Mouse (Mus musculus) urinary bladder, postnatal 0 days (tissue): ENCODE data around the gene Ugt1a5. TPM values are rescaled to one million over a fixed set of nuclear protein-coding genes. Genes with fewer than 3 reads are reported as not detected.

Experiments
- polyA plus RNA-seq: library from polyadenylated mRNA; unstranded; fragments of >200 nt; fragmentation: Nextera tagmentation; extraction: Ambion mirVana; gene quantifications from 2 replicates; pipeline ENCODE4 v1.2.1, GENCODE M21; 2015

Gene Ugt1a5
- not detected in 2 replicates for polyA plus RNA-seq

DNA sequence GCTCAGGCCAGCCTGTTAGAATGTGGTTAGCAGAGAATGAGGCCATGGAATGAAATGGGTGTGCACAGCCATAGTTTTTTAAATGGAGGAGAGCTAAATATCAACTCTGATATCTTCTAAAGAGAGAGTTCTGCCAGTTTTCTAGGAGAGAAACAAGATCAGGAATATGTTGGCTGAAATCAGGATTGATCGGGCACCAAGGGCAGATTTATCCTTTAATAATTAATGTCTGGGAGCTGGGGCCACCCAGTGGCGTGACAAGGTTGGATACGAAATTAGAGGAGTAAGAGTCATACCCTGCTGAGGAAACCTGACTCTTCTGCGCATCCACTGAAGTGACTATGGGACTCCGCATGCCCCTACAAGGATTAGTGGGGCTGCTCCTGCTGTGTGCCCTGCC lies at the start of gene Ugt1a5:
Ugt1a5 (plus strand) TSS at position 302 of the 400 bp plus-strand sequence.

DNA sequence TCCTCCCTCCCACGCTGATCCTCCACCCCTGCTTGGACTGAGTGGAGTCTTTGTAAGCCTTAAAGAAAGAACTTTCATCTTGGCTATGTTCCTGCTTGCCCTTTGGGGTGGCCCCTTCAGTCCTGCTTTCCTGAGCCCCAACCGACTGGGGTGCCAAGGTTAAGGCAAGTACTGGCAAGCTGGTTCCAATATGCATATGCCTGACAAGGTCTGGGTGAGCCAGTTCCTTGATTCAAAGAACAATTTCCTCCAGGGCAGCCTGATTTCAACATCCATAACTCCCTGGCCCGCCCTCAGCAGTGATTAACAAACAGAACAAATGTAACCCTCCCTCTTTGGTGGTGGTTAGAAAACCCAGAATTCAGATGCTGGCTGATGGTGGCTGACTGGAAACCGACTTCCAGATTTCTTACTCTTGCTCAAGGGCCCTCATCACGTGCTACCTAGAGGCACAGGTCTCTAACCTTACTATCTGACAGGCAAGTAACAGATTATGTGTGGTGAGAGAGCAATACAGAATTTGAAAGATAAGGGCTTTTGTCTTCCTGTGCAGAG lies 31.3 kb upstream of the Ugt1a5 start, which contains the start of gene Ugt1a6a:
Ugt1a6a (plus strand) TSS at position 353 of the 555 bp plus-strand sequence.

DNA sequence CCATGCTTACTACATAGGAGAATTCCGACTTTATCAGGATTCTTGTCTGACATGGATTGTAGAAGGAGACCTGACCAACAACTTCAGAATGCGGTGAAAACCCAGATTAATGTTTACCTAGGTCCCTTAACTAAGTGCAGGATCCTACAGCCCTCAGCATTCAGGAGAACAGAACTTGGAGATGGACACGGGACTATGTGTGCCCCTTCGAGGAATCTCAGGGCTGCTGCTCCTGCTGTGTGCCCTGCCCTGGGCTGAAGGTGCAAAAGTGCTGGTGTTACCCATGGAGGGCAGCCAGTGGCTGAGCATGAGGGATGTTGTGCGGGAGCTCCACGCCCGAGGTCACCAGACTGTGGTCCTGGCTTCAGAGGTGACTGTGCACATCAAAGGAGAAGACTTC lies 34.6 kb downstream of the Ugt1a5 start, which contains the start of gene Ugt1a2:
Ugt1a2 (plus strand) TSS at position 146 of the 400 bp plus-strand sequence.

DNA sequence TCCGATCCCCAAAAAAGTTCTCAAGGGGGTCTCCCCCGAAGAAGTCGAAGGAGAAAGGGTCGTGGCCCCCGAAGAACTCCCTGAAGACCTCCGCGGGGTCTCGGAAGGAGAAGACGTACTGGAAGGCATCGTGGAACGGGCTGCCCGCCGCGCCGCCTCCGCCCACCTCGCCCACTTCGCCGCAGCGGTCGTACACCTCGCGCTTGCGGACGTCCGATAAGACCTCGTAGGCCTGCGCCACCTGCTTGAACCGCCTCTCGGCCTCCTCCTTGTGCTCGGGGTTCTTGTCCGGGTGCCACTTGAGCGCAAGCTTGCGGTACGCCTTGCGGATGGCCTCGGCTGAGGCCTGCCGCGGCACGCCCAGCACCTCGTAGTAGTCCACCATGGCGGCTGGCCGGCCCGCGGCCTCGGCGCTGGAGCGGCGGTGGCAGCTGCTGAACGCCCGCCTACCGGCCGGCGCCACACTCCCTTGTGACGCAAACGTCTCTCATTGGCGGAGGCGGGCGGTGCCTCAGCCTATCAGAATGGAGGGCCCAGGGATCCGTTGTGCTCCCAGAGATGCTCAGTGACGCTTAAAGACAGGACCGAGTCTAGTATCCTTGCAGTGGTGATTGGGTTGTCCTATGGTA lies 39.6 kb downstream of the Ugt1a5 start, which contains the start of gene Dnajb3:
Dnajb3 (minus strand) TSS at position 489 of the 629 bp plus-strand sequence.

DNA sequence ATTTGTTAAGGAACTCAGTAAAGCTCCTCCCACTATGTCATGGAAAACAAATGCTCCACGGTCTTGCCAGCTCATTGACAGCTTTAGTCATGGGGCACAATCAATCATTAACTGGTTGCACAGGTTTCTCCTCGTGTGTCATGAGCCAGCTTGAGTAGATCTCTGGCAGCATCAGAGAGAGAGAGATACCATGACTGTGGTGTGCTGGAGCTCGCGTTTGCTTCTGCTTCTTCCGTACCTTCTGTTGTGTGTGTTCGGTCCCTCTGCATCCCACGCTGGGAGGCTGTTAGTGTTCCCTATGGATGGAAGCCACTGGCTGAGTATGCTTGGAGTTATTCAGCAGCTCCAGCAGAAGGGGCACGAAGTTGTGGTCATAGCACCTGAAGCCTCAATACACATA lies 46.0 kb downstream of the Ugt1a5 start, which contains the start of gene Ugt1a1:
Ugt1a1 (plus strand) TSS at position 148 of the 400 bp plus-strand sequence.

DNA sequence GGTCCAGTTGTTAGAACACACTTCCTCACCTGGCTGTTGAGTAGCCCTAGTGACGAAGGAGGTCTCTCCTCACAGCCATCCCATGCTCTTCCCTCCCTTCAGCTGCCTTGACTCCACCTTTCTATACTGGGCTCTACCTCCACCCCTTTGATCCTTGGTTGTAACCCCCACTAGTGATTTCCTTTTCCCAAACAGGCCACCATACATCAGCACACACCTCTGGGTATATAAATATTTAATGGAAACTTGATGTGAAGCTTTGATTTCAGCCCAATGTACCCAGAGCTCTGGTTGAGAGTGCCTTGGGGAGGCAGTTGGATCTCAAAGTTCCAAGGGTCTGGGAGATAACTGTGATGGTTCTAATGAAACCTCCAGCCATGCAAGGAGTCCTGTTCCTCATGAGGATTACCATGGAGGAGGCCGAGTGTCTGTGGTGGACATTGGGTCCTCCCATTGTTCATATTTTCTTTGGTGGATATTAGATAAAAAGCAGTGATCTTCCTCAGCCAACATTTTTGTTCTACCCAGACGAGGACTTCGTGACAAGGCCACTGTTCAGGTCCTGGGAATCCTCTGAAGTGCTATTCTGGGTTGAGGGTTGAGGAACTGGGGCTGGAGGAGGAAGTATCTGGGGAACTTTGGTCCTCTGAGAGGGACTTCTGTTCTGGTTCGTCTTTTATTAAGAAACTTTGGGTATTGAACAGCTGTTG lies 61.0 kb downstream of the Ugt1a5 start, which contains the start of gene Mroh2a:
Mroh2a (plus strand) TSS at position 317 of the 710 bp plus-strand sequence.

Other genes with a start within 250 kb of the Ugt1a5 start
- gene Usp40, start 157.5 kb upstream of the Ugt1a5 start, polyA plus RNA-seq = 11.9 and 12.7 TPM in 2 replicates
- not detected in 2 replicates for gene Ugt1a10, start 110.6 kb upstream of the Ugt1a5 start, polyA plus RNA-seq
- not detected in 2 replicates for gene Ugt1a9, start 95.2 kb upstream of the Ugt1a5 start, polyA plus RNA-seq
- not detected in 2 replicates for gene Ugt1a8, start 78.2 kb upstream of the Ugt1a5 start, polyA plus RNA-seq
- gene Ugt1a7c, start 71.0 kb upstream of the Ugt1a5 start, polyA plus RNA-seq = 6.8 and 10.6 TPM in 2 replicates
- gene Ugt1a6b, start 62.8 kb upstream of the Ugt1a5 start, polyA plus RNA-seq = 1.8 and 2.5 TPM in 2 replicates
- gene Ugt1a6a, start 31.2 kb upstream of the Ugt1a5 start, polyA plus RNA-seq = 21.8 and 27.6 TPM in 2 replicates
- not detected in 2 replicates for gene Ugt1a2, start 34.6 kb downstream of the Ugt1a5 start, polyA plus RNA-seq
- gene Dnajb3, start 39.8 kb downstream of the Ugt1a5 start, polyA plus RNA-seq = 6.6 and 7.7 TPM in 2 replicates
- gene Ugt1a1, start 45.9 kb downstream of the Ugt1a5 start, polyA plus RNA-seq = 13.2 and 13.8 TPM in 2 replicates
- gene Mroh2a, start 61.0 kb downstream of the Ugt1a5 start, polyA plus RNA-seq = 0.16 and 0.17 TPM in 2 replicates
- gene Hjurp, start 111.6 kb downstream of the Ugt1a5 start, polyA plus RNA-seq = 35.4 and 44.6 TPM in 2 replicates
- not detected in 2 replicates for gene Trpm8, start 111.6 kb downstream of the Ugt1a5 start, polyA plus RNA-seq
- 0.75 TPM in 1 of 2 replicates, not detected in the other for gene Spp2, start 240.9 kb downstream of the Ugt1a5 start, polyA plus RNA-seq